Mouse (Mus musculus) forebrain, embryonic 14.5 days (tissue): Measurements from ENCODE around the gene Uso1. TPM values are rescaled to one million over a fixed set of nuclear protein-coding genes. Genes with fewer than 3 reads are reported as not detected.

Source experiments
- ATAC-seq: fragments of 200-750 bp; cut with Nextera tagmentation; 2 replicates; pipeline ENCODE4 v1.8.0; 2017; ENCODE audit warnings: mild to moderate bottlenecking, moderate library complexity
- DNase-seq: peaks from one replicate; pipeline ENCODE4 v3.0.0-alpha.2; 2015; ENCODE audit warnings: low spot score
- H3K27ac ChIP-seq: fragments of 300-500 bp; sonication (generic); 2 replicates; pipeline ENCODE4 v1.5.1; 2014; ENCODE audit warnings: low read depth, mild to moderate bottlenecking, control low read depth, low read length, moderate library complexity
- H3K27me3 ChIP-seq: fragments of 300-500 bp; sonication (generic); replicated peaks from 2 replicates; pipeline ENCODE4 v1.6.1; 2014; ENCODE audit warnings: low read length, control low read depth, mixed read lengths; ENCODE audit not compliant: control insufficient read depth, insufficient read depth
- H3K36me3 ChIP-seq: fragments of 300-500 bp; sonication (generic); 2 replicates; pipeline ENCODE4 v1.6.1; 2014; ENCODE audit warnings: low read length, control low read depth; ENCODE audit not compliant: control insufficient read depth, insufficient read depth
- H3K4me1 ChIP-seq: fragments of 300-500 bp; sonication (generic); 2 replicates; pipeline ENCODE4 v1.6.1; 2014; ENCODE audit warnings: antibody characterized with exemption, low read length, control low read depth; ENCODE audit not compliant: control insufficient read depth, insufficient read depth
- H3K4me2 ChIP-seq: fragments of 300-500 bp; sonication (generic); 2 replicates; pipeline ENCODE4 v1.6.1; 2014; ENCODE audit warnings: mild to moderate bottlenecking, control low read depth, low read length
- H3K4me3 ChIP-seq: fragments of 300-500 bp; sonication (generic); 2 replicates; pipeline ENCODE4 v1.5.1; 2014; ENCODE audit warnings: low read depth, low read length, control low read depth
- H3K9ac ChIP-seq: fragments of 300-500 bp; sonication (generic); 2 replicates; pipeline ENCODE4 v1.6.1; 2014; ENCODE audit warnings: mild to moderate bottlenecking, low read length, control low read depth, moderate library complexity
- H3K9me3 ChIP-seq: fragments of 300-500 bp; sonication (generic); replicated peaks from 2 replicates; pipeline ENCODE4 v1.6.1; 2016; ENCODE audit warnings: low read length, control low read depth, mixed read lengths; ENCODE audit not compliant: control insufficient read depth
- WGBS: fragments of 180-500 bp; shearing (Covaris S2); extraction: QIAGEN DNeasy Blood & Tissue Kit; methylation state at CpG from one replicate; pipeline ENCODE4 v1.1.7; 2014; 5-methylcytosine and 5-hydroxymethylcytosine counted together
- polyA plus RNA-seq: library from polyadenylated mRNA; unstranded; fragments of >200 nt; fragmentation: Nextera tagmentation; extraction: Ambion mirVana; gene quantifications from 2 replicates; pipeline ENCODE4 v1.2.1, GENCODE M21; 2014

Gene Uso1
- polyA plus RNA-seq, 1 experiment from 2014 or later = 32.0 TPM

DNA sequence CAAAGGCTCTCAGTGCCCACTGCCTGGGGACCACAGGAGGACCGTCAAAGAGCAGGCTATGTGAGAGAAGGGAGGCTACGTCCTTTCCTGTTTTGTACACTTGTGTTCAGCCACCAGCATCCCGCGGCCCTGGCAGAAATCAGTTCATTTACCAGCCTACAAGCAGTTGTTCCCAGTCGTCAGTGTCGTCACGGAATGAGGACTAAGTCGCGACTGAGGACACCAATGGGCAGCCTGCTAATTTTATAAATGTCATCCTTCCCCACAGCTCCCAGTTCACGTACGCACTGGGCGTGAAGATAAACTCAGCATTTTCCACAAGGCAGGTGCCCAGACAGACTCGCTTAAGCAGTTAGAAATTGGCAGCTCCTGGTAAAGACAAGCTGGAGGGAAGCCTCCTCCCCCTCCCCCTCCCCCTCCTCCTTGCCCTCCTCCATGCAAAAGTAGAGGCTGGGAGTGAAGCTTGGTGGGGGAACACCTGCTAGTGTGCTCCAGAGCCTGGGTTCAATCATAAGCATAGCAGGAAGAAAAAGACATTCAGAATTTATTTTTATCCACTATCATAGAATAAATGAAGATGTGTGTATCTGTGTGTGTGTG is 33.8 kb upstream of the Uso1 start:
- Histone ChIP-seq H3K9me3 (no peaks in the 10 kb centered on the region), H3K4me1 (peaks cover 5% of the 10 kb centered on the region; the same call in 1 of the 2 replicates), H3K4me3 (no peak overlapping the region), H3K9ac (no peak overlapping the region), H3K36me3 (no peaks in the 10 kb centered on the region), H3K27ac (peak overlapping the region; percentile 33; the same call in 1 of the 2 replicates), H3K4me2 (no peak overlapping the region), H3K27me3 (no peaks in the 10 kb centered on the region)
- WGBS = 70% methylated on average over 13 of the region's 13 CpGs
- DNase-seq = peak; percentile 39
- ATAC-seq = peak; percentile 66; the same call in 1 of the 2 replicates

DNA sequence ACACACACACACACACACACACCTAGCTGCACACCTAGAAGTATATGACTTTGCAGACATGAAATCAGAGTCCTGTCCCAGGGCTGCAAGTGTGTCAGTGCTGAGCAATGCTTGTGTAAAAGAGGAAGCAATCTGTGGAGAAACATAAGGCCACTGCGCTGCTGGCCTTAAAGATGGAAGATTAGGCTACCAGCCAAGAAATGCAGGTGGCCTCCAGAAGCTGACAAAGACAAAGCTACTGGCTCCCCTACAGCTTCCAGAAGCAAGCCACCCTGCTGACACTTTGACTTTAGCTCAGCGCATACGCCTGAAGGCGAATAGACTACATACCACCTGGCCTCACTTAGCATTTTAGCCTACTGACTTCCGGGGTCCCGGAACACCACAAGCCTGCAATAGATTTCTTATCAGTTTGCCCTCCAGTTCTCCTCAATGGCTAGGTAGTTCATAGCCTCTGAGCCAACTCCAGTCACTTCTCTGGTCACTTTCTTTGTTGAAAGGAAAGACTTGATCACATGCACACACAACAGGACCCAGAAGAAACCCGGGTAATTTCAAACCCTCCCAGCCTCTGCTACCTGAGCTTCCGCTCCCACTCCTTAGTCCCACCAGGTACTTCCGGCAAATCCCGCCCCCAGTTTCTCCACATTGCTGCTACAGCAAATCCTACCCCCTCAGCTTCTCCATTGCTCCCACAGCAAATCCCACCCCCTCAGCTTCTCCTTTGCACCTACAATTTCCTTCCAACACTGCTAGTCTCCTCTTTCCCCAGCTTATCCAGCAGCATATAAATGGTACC is 31.2 kb upstream of the Uso1 start:
- DNase-seq = peak; percentile 74
- H3K4me1 ChIP-seq = peaks cover 5% of the 10 kb centered on the region; the same call in 1 of the 2 replicates
- H3K9ac ChIP-seq = no peak overlapping the region
- no peak overlapping the region for H3K4me3 ChIP-seq
- ATAC-seq = peak; percentile 67
- no peaks in the 10 kb centered on the region for H3K36me3 ChIP-seq
- no peak overlapping the region for H3K27ac ChIP-seq
- no peaks in the 10 kb centered on the region for H3K9me3 ChIP-seq
- no peaks in the 10 kb centered on the region for H3K27me3 ChIP-seq
- 48% methylated on average over 10 of the region's 10 CpGs for WGBS
- no peak overlapping the region for H3K4me2 ChIP-seq

DNA sequence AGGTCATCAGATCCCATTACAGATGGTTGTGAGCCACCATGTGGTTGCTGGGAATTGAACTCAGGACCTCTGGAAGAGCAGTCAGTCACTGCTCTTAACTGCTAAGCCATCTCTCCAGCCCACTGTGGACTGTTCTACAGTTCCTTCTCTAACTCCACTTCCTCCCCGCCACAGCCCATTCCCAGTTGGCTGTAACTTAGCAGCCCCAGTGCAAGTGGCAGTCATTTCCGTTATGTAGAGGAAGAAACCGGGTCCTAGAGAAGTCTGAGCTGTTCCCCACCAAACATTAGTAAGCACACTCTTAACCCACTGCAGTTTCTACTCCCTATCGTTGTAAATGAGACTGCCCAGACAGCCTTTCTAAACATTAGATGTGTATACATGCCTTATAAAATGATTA is 30.5 kb upstream of the Uso1 start:
- 92% methylated on average over 4 of the region's 4 CpGs for WGBS

DNA sequence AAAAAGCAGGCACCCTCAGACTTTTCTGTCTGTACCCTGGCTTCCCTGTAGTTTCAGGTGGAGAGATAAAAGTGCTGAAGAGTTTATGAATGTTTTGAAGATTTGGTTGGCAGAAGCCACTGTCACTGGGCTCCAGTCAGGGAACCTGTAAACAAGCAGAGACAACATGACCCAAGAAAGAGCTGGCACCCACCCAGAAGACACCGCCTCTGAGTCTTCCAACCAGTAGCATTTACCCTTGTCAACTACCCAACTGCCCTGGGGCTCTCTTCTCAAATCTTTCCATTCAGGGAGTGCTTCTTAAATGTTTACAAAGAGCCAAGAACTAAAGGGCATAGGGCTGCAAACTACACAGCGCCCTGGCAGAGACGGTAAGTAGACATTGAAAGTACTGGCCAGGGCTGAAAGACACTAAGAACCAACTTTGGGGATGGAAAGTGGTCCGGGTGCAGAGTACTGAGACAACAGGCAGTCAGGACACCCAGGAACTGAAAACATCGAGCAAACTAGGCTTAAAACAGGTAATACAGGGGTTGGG is 26.9 kb upstream of the Uso1 start:
- Histone ChIP-seq H3K4me3 (no peak overlapping the region), H3K27ac (no peak overlapping the region), H3K36me3 (no peaks in the 10 kb centered on the region), H3K4me2 (no peak overlapping the region), H3K9ac (no peak overlapping the region), H3K9me3 (no peaks in the 10 kb centered on the region), H3K27me3 (no peaks in the 10 kb centered on the region), H3K4me1 (peaks cover 7% of the 10 kb centered on the region)
- DNase-seq (no peak), ATAC-seq (no peak)
- 87% methylated on average over 5 of the region's 5 CpGs for WGBS

More for the DNA sequence above, 30.5 kb upstream of the Uso1 start:
- no peaks in the 10 kb centered on the region for H3K27me3 ChIP-seq
- no peaks in the 10 kb centered on the region for H3K36me3 ChIP-seq
- no peak overlapping the region for H3K27ac ChIP-seq
- DNase-seq (no peak), ATAC-seq (no peak)
- no peak overlapping the region for H3K4me2 ChIP-seq
- H3K4me3 ChIP-seq = no peak overlapping the region
- H3K9me3 ChIP-seq = no peaks in the 10 kb centered on the region
- H3K4me1 ChIP-seq = peaks cover 5% of the 10 kb centered on the region; the same call in 1 of the 2 replicates
- no peak overlapping the region for H3K9ac ChIP-seq

DNA sequence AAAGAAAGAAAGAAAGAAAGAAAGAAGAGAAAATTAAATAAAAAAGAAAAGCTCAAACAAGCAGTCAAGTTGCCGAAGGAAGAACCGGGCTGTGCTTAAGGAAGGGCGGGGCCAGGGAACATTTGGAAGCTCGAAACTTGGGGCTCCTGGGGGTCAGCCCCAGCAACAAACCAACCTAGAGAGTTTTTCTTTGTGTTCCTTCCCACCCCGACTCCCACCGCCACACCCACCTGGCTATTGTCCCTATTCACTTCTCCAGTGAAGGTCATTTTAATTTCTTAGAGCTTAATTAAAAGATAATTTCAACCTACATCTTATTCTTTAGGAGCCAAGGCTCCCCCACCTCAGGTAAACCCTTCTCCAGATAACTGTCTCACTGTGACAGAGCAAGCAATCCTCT is 25.6 kb upstream of the Uso1 start:
- Histone ChIP-seq H3K4me3 (no peak overlapping the region), H3K9me3 (no peaks in the 10 kb centered on the region), H3K27me3 (no peaks in the 10 kb centered on the region), H3K36me3 (no peaks in the 10 kb centered on the region), H3K9ac (no peak overlapping the region), H3K4me2 (peak overlapping the region; percentile 35), H3K27ac (no peak overlapping the region), H3K4me1 (peaks cover 3% of the 10 kb centered on the region; the same call in 1 of the 2 replicates)
- WGBS = 6% methylated on average over 6 of the region's 6 CpGs
- ATAC-seq (no peak), DNase-seq (no peak)

DNA sequence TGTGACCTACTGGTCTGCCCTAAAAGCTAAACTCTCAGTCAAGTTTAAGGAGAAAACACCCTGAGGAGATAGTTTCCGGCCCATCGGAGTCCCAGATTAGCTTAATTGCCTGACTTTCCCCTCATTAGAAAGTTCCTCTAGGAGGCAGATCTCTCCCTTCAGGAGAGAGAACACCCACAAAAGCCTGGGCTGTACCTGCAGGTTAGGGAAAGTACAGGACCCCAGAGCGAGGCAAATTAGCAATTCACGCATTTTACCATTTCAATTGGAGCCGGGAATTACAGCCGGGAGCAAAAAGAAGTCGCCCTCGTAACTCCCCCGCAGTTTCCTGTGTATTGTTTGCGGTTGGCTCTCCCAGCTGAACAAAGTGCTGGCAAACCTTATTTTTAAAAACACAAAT is 25.2 kb upstream of the Uso1 start:
- Histone ChIP-seq H3K9me3 (no peaks in the 10 kb centered on the region), H3K4me3 (no peak overlapping the region), H3K4me1 (peaks cover 3% of the 10 kb centered on the region; the same call in 1 of the 2 replicates), H3K9ac (no peak overlapping the region), H3K27me3 (no peaks in the 10 kb centered on the region), H3K27ac (no peak overlapping the region), H3K4me2 (peak overlapping the region; percentile 35), H3K36me3 (no peaks in the 10 kb centered on the region)
- DNase-seq = no peak
- 1% methylated on average over 10 of the region's 10 CpGs for WGBS
- ATAC-seq = no peak

DNA sequence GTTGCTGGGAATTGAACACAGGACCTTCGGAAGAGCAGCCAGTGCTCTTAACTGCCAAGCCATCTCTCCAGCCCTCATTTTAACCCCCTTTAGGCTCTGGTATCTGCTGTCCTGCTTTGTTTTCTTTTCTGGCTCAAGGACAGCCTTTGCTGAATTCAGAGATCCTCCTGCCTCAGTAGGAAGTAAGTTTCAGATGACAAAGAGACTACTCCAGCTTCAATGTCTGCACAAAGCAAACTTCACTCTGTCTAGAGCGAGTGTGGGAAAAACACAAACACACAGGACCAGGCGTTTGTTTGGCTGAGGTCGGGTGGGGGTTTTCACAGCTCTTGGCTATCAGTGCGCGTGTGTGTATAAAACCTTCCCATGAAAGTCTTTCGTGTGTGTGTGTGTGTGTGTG is 24.3 kb upstream of the Uso1 start:
- DNase-seq (no peak), ATAC-seq (no peak)
- 86% methylated on average over 7 of the region's 7 CpGs for WGBS
- Histone ChIP-seq H3K9me3 (no peaks in the 10 kb centered on the region), H3K4me3 (no peak overlapping the region), H3K36me3 (no peaks in the 10 kb centered on the region), H3K27ac (no peak overlapping the region), H3K4me2 (no peak overlapping the region), H3K9ac (no peak overlapping the region), H3K27me3 (no peaks in the 10 kb centered on the region), H3K4me1 (peaks cover 3% of the 10 kb centered on the region; the same call in 1 of the 2 replicates)

DNA sequence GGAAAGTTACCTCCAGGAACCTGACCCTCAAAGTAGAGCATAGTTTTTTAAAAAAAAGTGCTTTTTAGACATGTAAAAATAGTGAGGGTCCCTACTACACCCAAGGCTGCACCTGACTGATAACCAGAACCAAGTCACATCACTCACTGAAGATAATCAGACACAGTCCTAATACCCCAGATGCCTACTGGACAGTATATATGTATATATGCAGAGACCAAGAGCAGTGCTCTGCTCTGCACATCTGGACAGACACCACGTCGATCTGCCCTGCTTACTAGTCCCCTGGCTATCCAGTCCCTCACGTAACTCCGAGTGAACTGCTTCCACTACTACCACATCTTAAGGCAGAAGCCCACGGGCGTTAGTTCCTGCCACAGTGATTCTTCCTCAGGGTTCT is 23.5 kb upstream of the Uso1 start:
- Histone ChIP-seq H3K9ac (no peak overlapping the region), H3K4me2 (no peak overlapping the region), H3K27ac (no peak overlapping the region), H3K4me1 (peaks cover 3% of the 10 kb centered on the region; the same call in 1 of the 2 replicates), H3K36me3 (no peaks in the 10 kb centered on the region), H3K4me3 (no peak overlapping the region), H3K27me3 (no peaks in the 10 kb centered on the region), H3K9me3 (no peaks in the 10 kb centered on the region)
- 86% methylated on average over 6 of the region's 6 CpGs for WGBS
- ATAC-seq (no peak), DNase-seq (no peak)

DNA sequence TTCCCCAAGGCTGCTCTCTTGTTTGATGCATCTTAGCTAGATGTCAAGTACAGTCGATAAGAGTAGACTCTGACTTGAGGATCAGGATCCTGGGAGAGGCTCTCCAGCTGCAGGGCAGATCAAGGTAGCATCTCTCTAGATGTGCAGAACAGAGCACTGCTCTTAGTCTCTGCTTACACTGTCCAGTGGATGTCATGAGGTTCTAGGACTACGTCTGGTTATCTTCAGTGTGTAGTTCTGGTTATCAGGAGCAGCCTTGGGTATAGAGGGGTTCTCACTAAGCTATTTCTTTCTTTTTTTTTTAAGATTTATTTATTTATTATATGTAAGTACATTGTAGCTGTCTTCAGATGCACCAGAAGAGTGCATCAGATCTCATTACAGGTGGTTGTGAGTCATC is 22.8 kb upstream of the Uso1 start:
- Histone ChIP-seq H3K4me2 (no peak overlapping the region), H3K9me3 (no peaks in the 10 kb centered on the region), H3K27me3 (no peaks in the 10 kb centered on the region), H3K27ac (no peak overlapping the region), H3K4me3 (no peak overlapping the region), H3K4me1 (peaks cover 3% of the 10 kb centered on the region; the same call in 1 of the 2 replicates), H3K36me3 (no peaks in the 10 kb centered on the region), H3K9ac (no peak overlapping the region)
- DNase-seq (no peak), ATAC-seq (no peak)
- WGBS = 92% methylated on average over 2 of the region's 2 CpGs
